Mouse (Mus musculus) neural tube, embryonic 11.5 days (tissue): ENCODE measurements around the gene Coro1b. TPM values are rescaled to one million over a fixed set of nuclear protein-coding genes. Genes with fewer than 3 reads are reported as not detected.
A peak's percentile ranks its signal among the peaks of the same experiment; 100 is the strongest.

Source experiments
- ATAC-seq: fragments of 200-750 bp; cut with Nextera tagmentation; 2 replicates; pipeline ENCODE4 v1.8.0; 2017; ENCODE audit warnings: moderate number of reproducible peaks, mild to moderate bottlenecking, moderate TSS enrichment, moderate library complexity; ENCODE audit not compliant: insufficient read depth, low FRiP score, low TSS enrichment
- DNase-seq: peaks from one replicate; pipeline ENCODE4 v3.0.0-alpha.2; 2015; ENCODE audit warnings: low spot score
- H3K27ac ChIP-seq: fragments of 300-500 bp; sonication (generic); 2 replicates; pipeline ENCODE4 v1.5.1; 2014; ENCODE audit warnings: low read depth, mild to moderate bottlenecking, low read length
- H3K27me3 ChIP-seq: fragments of 300-500 bp; sonication (generic); 2 replicates; pipeline ENCODE4 v1.6.1; 2014; ENCODE audit warnings: mild to moderate bottlenecking, low read length, mixed read lengths; ENCODE audit not compliant: control insufficient read depth, insufficient read depth
- H3K36me3 ChIP-seq: fragments of 300-500 bp; sonication (generic); 2 replicates; pipeline ENCODE4 v1.6.1; 2014; ENCODE audit warnings: mild to moderate bottlenecking, low read length, moderate library complexity, mixed read lengths; ENCODE audit not compliant: control insufficient read depth, insufficient read depth
- H3K4me1 ChIP-seq: fragments of 300-500 bp; sonication (generic); 2 replicates; pipeline ENCODE4 v1.6.1; 2014; ENCODE audit warnings: low read length, mixed read lengths; ENCODE audit not compliant: control insufficient read depth, insufficient read depth
- H3K4me2 ChIP-seq: fragments of 300-500 bp; sonication (generic); 2 replicates; pipeline ENCODE4 v1.6.1; 2014; ENCODE audit warnings: low read depth, mild to moderate bottlenecking, moderate library complexity
- H3K4me3 ChIP-seq: fragments of 300-500 bp; sonication (generic); 2 replicates; pipeline ENCODE4 v1.5.1; 2014; ENCODE audit warnings: low read depth, low read length
- H3K9ac ChIP-seq: fragments of 300-500 bp; sonication (generic); 2 replicates; pipeline ENCODE4 v1.6.1; 2014; ENCODE audit warnings: mild to moderate bottlenecking, low read length
- H3K9me3 ChIP-seq: fragments of 300-500 bp; sonication (generic); 2 replicates; pipeline ENCODE4 v1.6.1; 2016; ENCODE audit warnings: low read length; ENCODE audit not compliant: control insufficient read depth
- WGBS: fragments of 180-500 bp; shearing (Covaris S2); extraction: QIAGEN DNeasy Blood & Tissue Kit; methylation state at CpG from one replicate; pipeline ENCODE4 v1.1.7; 2014; 5-methylcytosine and 5-hydroxymethylcytosine counted together
- polyA plus RNA-seq: library from polyadenylated mRNA; unstranded; fragments of >200 nt; fragmentation: Nextera tagmentation; extraction: Ambion mirVana; gene quantifications from 2 replicates; pipeline ENCODE4 v1.2.1, GENCODE M21; 2014

The Coro1b gene
- polyA plus RNA-seq, 1 experiment from 2014 or later, result 128 TPM

GRCm38 (mm10) chr19:4202149-4202548, 53.7 kb downstream of the Coro1b start:
- no peaks in the 10 kb centered on the region for H3K36me3 ChIP-seq
- peaks cover 4% of the 10 kb centered on the region for H3K4me1 ChIP-seq
- H3K4me3 ChIP-seq, result peak overlapping the region; percentile 65
- ATAC-seq (peak; percentile 40; the same call in 1 of the 2 replicates), DNase-seq (no peak)
- H3K27me3 ChIP-seq, result no peaks in the 10 kb centered on the region
- 26% methylated on average over 7 of the region's 7 CpGs for WGBS
- peak overlapping the region; percentile 75 for H3K4me2 ChIP-seq
- H3K9ac ChIP-seq, result peak overlapping the region; percentile 55
- no peak overlapping the region for H3K27ac ChIP-seq
- H3K9me3 ChIP-seq, result no peaks in the 10 kb centered on the region

- ATAC-seq, result no peak
- Histone ChIP-seq H3K4me2 (no peak overlapping the region), H3K4me3 (no peak overlapping the region), H3K27ac (no peak overlapping the region), H3K9me3 (no peaks in the 10 kb centered on the region), H3K4me1 (peaks cover 4% of the 10 kb centered on the region), H3K9ac (no peak overlapping the region), H3K27me3 (no peaks in the 10 kb centered on the region), H3K36me3 (no peaks in the 10 kb centered on the region)
- WGBS, result 76% methylated on average over 3 of the region's 3 CpGs
- DNase-seq, result no peak
Measured at GRCm38 (mm10) chr19:4203148-4203547, 54.7 kb downstream of the Coro1b start.

Other genes starting within 250 kb of the Coro1b start
- 17.3 TPM in 2 replicates for gene Tcirg1, start 241.5 kb upstream of the Coro1b start, polyA plus RNA-seq
- 258 and 266 TPM in 2 replicates for gene Ndufs8, start 235.8 kb upstream of the Coro1b start, polyA plus RNA-seq
- 0.65 and 0.73 TPM in 2 replicates for gene Aldh3b1, start 218.8 kb upstream of the Coro1b start, polyA plus RNA-seq
- 5.3 and 7.1 TPM in 2 replicates for gene Unc93b1, start 213.4 kb upstream of the Coro1b start, polyA plus RNA-seq
- not detected in 2 replicates for gene Aldh3b3, start 190.0 kb upstream of the Coro1b start, polyA plus RNA-seq
- 0.86 and 1.1 TPM in 2 replicates for gene Aldh3b2, start 176.3 kb upstream of the Coro1b start, polyA plus RNA-seq
- gene Acy3, start 162.0 kb upstream of the Coro1b start, polyA plus RNA-seq, result 2.4 and 3.2 TPM in 2 replicates
- 0.22 TPM in 1 of 2 replicates, not detected in the other for gene Tbx10, start 155.9 kb upstream of the Coro1b start, polyA plus RNA-seq
- gene Nudt8, start 148.0 kb upstream of the Coro1b start, polyA plus RNA-seq, result 20.6 and 20.8 TPM in 2 replicates
- gene Gm49405, start 148.0 kb upstream of the Coro1b start, polyA plus RNA-seq, result 1.8 and 1.9 TPM in 2 replicates
- gene Doc2g, start 145.3 kb upstream of the Coro1b start, polyA plus RNA-seq, result 2.7 and 2.8 TPM in 2 replicates
- 207 and 208 TPM in 2 replicates for gene Ndufv1, start 135.8 kb upstream of the Coro1b start, polyA plus RNA-seq
- 361 TPM in 2 replicates for gene Gstp1, start 110.6 kb upstream of the Coro1b start, polyA plus RNA-seq
- gene Gstp2, start 102.6 kb upstream of the Coro1b start, polyA plus RNA-seq, result 0.68 and 1.2 TPM in 2 replicates
- not detected in 2 replicates for gene Gstp3, start 89.0 kb upstream of the Coro1b start, polyA plus RNA-seq
- not detected in 2 replicates for gene Cabp2, start 67.0 kb upstream of the Coro1b start, polyA plus RNA-seq
- 81.3 and 86.7 TPM in 2 replicates for gene Cdk2ap2, start 51.4 kb upstream of the Coro1b start, polyA plus RNA-seq
- 9.9 and 13.1 TPM in 2 replicates for gene Pitpnm1, start 48.6 kb upstream of the Coro1b start, polyA plus RNA-seq
- gene Aip, start 22.8 kb upstream of the Coro1b start, polyA plus RNA-seq, result 68.4 and 77.6 TPM in 2 replicates
- gene Gpr152, start 8.8 kb upstream of the Coro1b start, polyA plus RNA-seq, result not detected in 2 replicates
- gene Cabp4, start 4.6 kb upstream of the Coro1b start, polyA plus RNA-seq, result 0.11 TPM in 1 of 2 replicates, not detected in the other
- 0.92 and 1.8 TPM in 2 replicates for gene Ptprcap, start 5.0 kb downstream of the Coro1b start, polyA plus RNA-seq
- gene Rps6kb2, start 14.7 kb downstream of the Coro1b start, polyA plus RNA-seq, result 52.6 and 52.7 TPM in 2 replicates
- gene Carns1, start 26.9 kb downstream of the Coro1b start, polyA plus RNA-seq, result 2.9 and 3.8 TPM in 2 replicates
- gene Tbc1d10c, start 42.7 kb downstream of the Coro1b start, polyA plus RNA-seq, result 0.68 and 1.1 TPM in 2 replicates
- 928 and 939 TPM in 2 replicates for gene Ppp1ca, start 43.4 kb downstream of the Coro1b start, polyA plus RNA-seq
- 39.1 and 45.8 TPM in 2 replicates for gene Rad9a, start 53.0 kb downstream of the Coro1b start, polyA plus RNA-seq
- gene Clcf1, start 65.6 kb downstream of the Coro1b start, polyA plus RNA-seq, result 0.81 and 1.7 TPM in 2 replicates
- gene AC109138.7, start 65.7 kb downstream of the Coro1b start, polyA plus RNA-seq, result not detected in 2 replicates
- gene Pold4, start 83.3 kb downstream of the Coro1b start, polyA plus RNA-seq, result 14.7 and 15.2 TPM in 2 replicates
- gene Ssh3, start 120.6 kb downstream of the Coro1b start, polyA plus RNA-seq, result 2.3 and 3.6 TPM in 2 replicates
- gene Ankrd13d, start 134.5 kb downstream of the Coro1b start, polyA plus RNA-seq, result 11.6 and 14.1 TPM in 2 replicates
- 16.6 and 19.0 TPM in 2 replicates for gene Grk2, start 157.6 kb downstream of the Coro1b start, polyA plus RNA-seq
- 44.1 and 47.2 TPM in 2 replicates for gene Kdm2a, start 249.7 kb downstream of the Coro1b start, polyA plus RNA-seq